Mouse (Mus musculus) brain, adult 2 months (tissue): ENCODE results near the gene Sf1.

Experiments used
- DNase-seq: peaks from one replicate; pipeline ENCODE4 v3.0.0; 2011; ENCODE audit warnings: low read depth, low spot score

The Sf1 gene

GRCm38 (mm10) chr19:6398447-6399284 is 35.2 kb downstream of the Sf1 start:
- peak; percentile 67 for DNase-seq

- DNase-seq: no peak
These were observed 36.0 kb downstream of the Sf1 start, which contains the start of gene Rasgrp2 for GRCm38 (mm10) chr19:6399285-6400095. Gene Rasgrp2 (plus strand): TSS chr19:6399340.

- DNase-seq: peak; percentile 61
These were observed 36.9 kb downstream of the Sf1 start for GRCm38 (mm10) chr19:6400096-6401086.

GRCm38 (mm10) chr19:6401131-6401815 is 37.8 kb downstream of the Sf1 start:
- peak; percentile 83 for DNase-seq

- no peak for DNase-seq
These were observed 38.5 kb downstream of the Sf1 start for GRCm38 (mm10) chr19:6401951-6402350.

- no peak for DNase-seq
These were observed 40.4 kb downstream of the Sf1 start for GRCm38 (mm10) chr19:6403869-6404268.

- DNase-seq: no peak
These were observed 41.9 kb downstream of the Sf1 start for GRCm38 (mm10) chr19:6405433-6405832.

- DNase-seq: no peak
These were observed 43.6 kb downstream of the Sf1 start for GRCm38 (mm10) chr19:6407109-6407508.

GRCm38 (mm10) chr19:6407816-6408510 is 44.5 kb downstream of the Sf1 start:
- no peak for DNase-seq

GRCm38 (mm10) chr19:6408749-6409148 is 45.3 kb downstream of the Sf1 start:
- DNase-seq: no peak

GRCm38 (mm10) chr19:6409176-6409575 is 45.7 kb downstream of the Sf1 start:
- DNase-seq: no peak

- no peak for DNase-seq
These were observed 46.4 kb downstream of the Sf1 start for GRCm38 (mm10) chr19:6409936-6410335.

GRCm38 (mm10) chr19:6412798-6413197 is 49.3 kb downstream of the Sf1 start:
- DNase-seq: no peak

GRCm38 (mm10) chr19:6415454-6415853 is 52.0 kb downstream of the Sf1 start:
- no peak for DNase-seq

GRCm38 (mm10) chr19:6416124-6416770 is 52.8 kb downstream of the Sf1 start:
- DNase-seq: peak; percentile 65

- no peak for DNase-seq
These were observed 53.6 kb downstream of the Sf1 start for GRCm38 (mm10) chr19:6416894-6417761.

GRCm38 (mm10) chr19:6418233-6418879 is 54.9 kb downstream of the Sf1 start, which contains the start of gene Nrxn2:
Gene Nrxn2 (plus strand): TSS chr19:6418731.
- peak; percentile 99 for DNase-seq
